8 mouse cellular contexts compared by ENCODE assay signal in genomic region chr11:60559342-60559741, GRCm38 (mm10). TPM values are rescaled to one million over a fixed set of nuclear protein-coding genes. Genes with fewer than 3 reads are reported as not detected.
DNase-seq lines count a peak whose midpoint lies in the region; ATAC-seq and TF ChIP-seq lines count a peak whose summit lies in the region.

No protein-coding gene starts in this region.

- peak; percentile 75 for DNase-seq in 416B (ENCODE audit: low read depth)
- DNase-seq in MEL-GATA-1-ER (ENCODE audit: extremely low read depth, low read depth) = peak; percentile 39
- DNase-seq in cerebellum, postnatal 10 days = peak; percentile 87 to 88
- peak; percentile 72 for DNase-seq in gastrocnemius, adult 2 months
- DNase-seq in liver, postnatal 0 days = peak; percentile 63
- DNase-seq in retina, embryonic 14.5 days (ENCODE audit: low spot score) = peak; percentile 78
- peak; percentile 61 for DNase-seq in urinary bladder, postnatal 14 days (ENCODE audit: low spot score)

- no peak overlapping the region for H3K4me3 ChIP-seq in gastrocnemius, adult 2 months
- H3K4me3 ChIP-seq in kidney, embryonic 16.5 days (ENCODE audit: low read length) = no peak overlapping the region
- no peak overlapping the region for H3K4me3 ChIP-seq in liver, postnatal 0 days (ENCODE audit: low read depth, low read length)

- no peaks in the 10 kb centered on the region for H3K4me1 ChIP-seq in kidney, embryonic 16.5 days (ENCODE audit: insufficient read depth, low read length)
- H3K4me1 ChIP-seq in liver, postnatal 0 days (ENCODE audit: insufficient read depth) = no peaks in the 10 kb centered on the region

- no peak overlapping the region for H3K27ac ChIP-seq in gastrocnemius, adult 2 months
- H3K27ac ChIP-seq in kidney, embryonic 16.5 days (ENCODE audit: low read length) = no peak overlapping the region
- no peak overlapping the region for H3K27ac ChIP-seq in liver, postnatal 0 days (ENCODE audit: low read depth)

- no peak overlapping the region for H3K4me2 ChIP-seq in kidney, embryonic 16.5 days (replicated peaks; ENCODE audit: low read depth, low read length)
- no peak overlapping the region for H3K4me2 ChIP-seq in liver, postnatal 0 days (ENCODE audit: low read depth, low read length)

- no peaks in the 10 kb centered on the region for H3K9me3 ChIP-seq in kidney, embryonic 16.5 days (ENCODE audit: low read length)
- H3K9me3 ChIP-seq in liver, postnatal 0 days (ENCODE audit: low read length) = no peaks in the 10 kb centered on the region

- intact Hi-C loops in gastrocnemius, adult 2 months (cut with DNase I) = no loop called here

- TF ChIP-seq CTCF in gastrocnemius, adult 2 months (IDR thresholded peaks at IDR 0.05) = no peak; the same call in 1 of the 2 replicates
- TF ChIP-seq CTCF in liver, postnatal 0 days (IDR thresholded peaks at IDR 0.05; ENCODE audit: low read depth) = peak; percentile 96

- H3K27me3 ChIP-seq in kidney, embryonic 16.5 days (ENCODE audit: insufficient read depth, low read length) = no peaks in the 10 kb centered on the region
- no peaks in the 10 kb centered on the region for H3K27me3 ChIP-seq in liver, postnatal 0 days (ENCODE audit: insufficient read depth, low read length)

- H3K36me3 ChIP-seq in kidney, embryonic 16.5 days (ENCODE audit: insufficient read depth, low read length) = peaks cover 33% of the 10 kb centered on the region
- H3K36me3 ChIP-seq in liver, postnatal 0 days (replicated peaks; ENCODE audit: insufficient read depth, low read length) = peaks cover 26% of the 10 kb centered on the region

- H3K9ac ChIP-seq in kidney, embryonic 16.5 days (replicated peaks; ENCODE audit: low read length) = no peak overlapping the region
- no peak overlapping the region for H3K9ac ChIP-seq in liver, postnatal 0 days (replicated peaks)

- TF ChIP-seq EP300 in liver, postnatal 0 days (IDR thresholded peaks at IDR 0.05; ENCODE audit: low read depth) = no peak

- 16% methylated on average over 3 of the region's 3 CpGs for WGBS in kidney, embryonic 16.5 days
- WGBS in liver, postnatal 0 days (ENCODE audit: insufficient replicate concordance) = 19% methylated on average over 3 of the region's 3 CpGs

- ATAC-seq in kidney, embryonic 16.5 days (ENCODE audit: low FRiP score, low TSS enrichment) = 0 out of 2 replicates have a peak, but pooled peaks have one; percentile 39
- ATAC-seq in liver, postnatal 0 days = no peak

RNA-seq across cellular contexts. Expression of gene Alkbh5, which starts 23.2 kb away (rescaled TPM):
- 100 to 1,000 TPM; 115 to 122 TPM for total RNA-seq in gastrocnemius, adult 2 months (2021)
- 34.5 and 34.8 TPM in 2 replicates for polyA plus RNA-seq in kidney, embryonic 16.5 days (2015; fragmentation: Nextera tagmentation; extraction: Ambion mirVana)
- 16.7 and 19.1 TPM in 2 replicates for polyA plus RNA-seq in liver, postnatal 0 days (2015; fragmentation: Nextera tagmentation; extraction: Ambion mirVana)
